Mouse (Mus musculus) CH12.LX (cell line): ENCODE measurements at regions not wholly inside any gene's neighbourhood (a gene's known extent, or its start where the extent isn't known, plus 50 kb on each side); places are given as distances from the start of the nearest gene placed in this dataset.

Experiments used
- DNase-seq: peaks from one replicate; pipeline ENCODE4 v3.0.0-alpha.2; 2013; ENCODE audit errors: extremely low read depth
- H3K27ac ChIP-seq: 2 replicates; pipeline ENCODE4 v1.5.1; 2012; ENCODE audit warnings: low read depth, mild to moderate bottlenecking, control low read depth, moderate library complexity; ENCODE audit not compliant: insufficient read depth
- H3K27me3 ChIP-seq: replicated peaks from 2 replicates; pipeline ENCODE3; 2012; ENCODE audit warnings: inconsistent platforms
- H3K36me3 ChIP-seq, 2 experiments: replicated peaks in 1 of 2; 2 replicates each; pipeline versions ENCODE3 to v1.6.1; 2012; ENCODE audit warnings: inconsistent platforms in 1 of 2, low read length in 1 of 2, mild to moderate bottlenecking in 1 of 2, mixed read lengths in 1 of 2, moderate library complexity in 1 of 2; ENCODE audit not compliant: control insufficient read depth in 1 of 2, insufficient read depth in 1 of 2
- H3K4me1 ChIP-seq, 2 experiments: 2 replicates each; pipeline ENCODE4 v1.6.1; 2012; ENCODE audit warnings: inconsistent platforms in 1 of 2, moderate library complexity in 1 of 2; ENCODE audit not compliant: insufficient read depth in 2 of 2, control insufficient read depth in 1 of 2
- H3K4me2 ChIP-seq: 2 replicates; pipeline ENCODE4 v1.6.1; 2012; ENCODE audit warnings: low read depth, mild to moderate bottlenecking, control low read depth; ENCODE audit not compliant: poor library complexity, insufficient read depth, severe bottlenecking
- H3K4me3 ChIP-seq, 3 experiments: fragments of 150-350 bp in 1 of 3; sonication (generic) in 1 of 3; replicated peaks in 1 of 3; 2 replicates each; pipeline versions ENCODE3 to v1.5.1; 2011 to 2012; ENCODE audit warnings: low read depth in 2 of 3, low read length in 2 of 3, mild to moderate bottlenecking in 2 of 3, moderate library complexity in 2 of 3, control low read depth in 1 of 3, improper control_type of control experiment in 1 of 3, inconsistent platforms in 1 of 3, mixed read lengths in 1 of 3; ENCODE audit not compliant: poor library complexity in 1 of 3
- H3K79me2 ChIP-seq: replicated peaks from 2 replicates; pipeline ENCODE4 v1.6.1; 2012; ENCODE audit warnings: mild to moderate bottlenecking, moderate library complexity; ENCODE audit not compliant: control insufficient read depth, poor library complexity, insufficient read depth, severe bottlenecking; ENCODE audit errors: extremely low read depth
- H3K9ac ChIP-seq: 2 replicates; pipeline ENCODE4 v1.6.1; 2012; ENCODE audit warnings: low read depth, mild to moderate bottlenecking, control low read depth, moderate library complexity; ENCODE audit not compliant: insufficient read depth
- H3K9me3 ChIP-seq: replicated peaks from 2 replicates; pipeline ENCODE3; 2012; ENCODE audit warnings: low read length, inconsistent platforms, mixed read lengths
- BHLHE40 ChIP-seq: IDR thresholded peaks from 2 replicates; pipeline ENCODE4 v1.6.1; 2011; ENCODE audit warnings: mild to moderate bottlenecking, low read depth, low read length, improper control_type of control experiment
- CHD1 ChIP-seq: IDR thresholded peaks from 2 replicates; pipeline ENCODE4 v1.6.1; 2012; ENCODE audit warnings: low read depth, low read length, improper control_type of control experiment, inconsistent platforms
- CTCF ChIP-seq, 2 experiments: IDR thresholded peaks in 1 of 2; conservative IDR thresholded peaks in 1 of 2; 2 replicates each; pipeline ENCODE4 v1.5.1; 2011 to 2012; ENCODE audit warnings: low read depth in 2 of 2, low read length in 2 of 2, improper control_type of control experiment in 1 of 2, inconsistent platforms in 1 of 2, mild to moderate bottlenecking in 1 of 2, moderate library complexity in 1 of 2
- EP300 ChIP-seq: IDR thresholded peaks from 2 replicates; pipeline ENCODE4 v1.6.1; 2011; ENCODE audit warnings: low read length, improper control_type of control experiment
- GABPA ChIP-seq: IDR thresholded peaks from 2 replicates; pipeline ENCODE4 v1.6.1; 2012; ENCODE audit warnings: low read depth, low read length, improper control_type of control experiment, inconsistent platforms; ENCODE audit not compliant: insufficient replicate concordance
- IRF4 ChIP-seq: IDR thresholded peaks from 2 replicates; pipeline ENCODE4 v1.6.1; 2014; ENCODE audit warnings: low read depth, mild to moderate bottlenecking, inconsistent platforms, low read length, improper control_type of control experiment
- KAT2A ChIP-seq: IDR thresholded peaks from 2 replicates; pipeline ENCODE4 v1.6.1; 2012; ENCODE audit warnings: low read length, improper control_type of control experiment, inconsistent platforms; ENCODE audit not compliant: insufficient replicate concordance
- MAX ChIP-seq: IDR thresholded peaks from 2 replicates; pipeline ENCODE4 v1.6.1; 2011; ENCODE audit warnings: low read length, improper control_type of control experiment
- MXI1 ChIP-seq: IDR thresholded peaks from 2 replicates; pipeline ENCODE4 v1.6.1; 2011; ENCODE audit warnings: mild to moderate bottlenecking, low read depth, low read length, improper control_type of control experiment
- MYC ChIP-seq: IDR thresholded peaks from 2 replicates; pipeline ENCODE4 v1.6.1; 2011; ENCODE audit warnings: low read depth, mild to moderate bottlenecking, improper control_type of control experiment, low read length
- NELFE ChIP-seq: IDR thresholded peaks from 2 replicates; pipeline ENCODE4 v1.6.1; 2011; ENCODE audit warnings: low read depth, low read length, improper control_type of control experiment
- NRF1 ChIP-seq: IDR thresholded peaks from 2 replicates; pipeline ENCODE4 v1.6.1; 2014; ENCODE audit warnings: low read depth, mild to moderate bottlenecking, inconsistent platforms, low read length, improper control_type of control experiment, moderate library complexity
- PAX5 ChIP-seq: IDR thresholded peaks from 2 replicates; pipeline ENCODE4 v1.6.1; 2012; ENCODE audit warnings: low read length, inconsistent platforms, mixed read lengths
- RAD21 ChIP-seq: IDR thresholded peaks from 2 replicates; pipeline ENCODE4 v1.6.1; 2011; ENCODE audit warnings: low read depth, mild to moderate bottlenecking, low read length, improper control_type of control experiment, moderate library complexity
- SMC3 ChIP-seq: IDR thresholded peaks from 2 replicates; pipeline ENCODE4 v1.6.1; 2011; ENCODE audit warnings: low read depth, low read length, improper control_type of control experiment
- TBP ChIP-seq: conservative IDR thresholded peaks from 2 replicates; pipeline ENCODE4 v1.6.1; 2011; ENCODE audit warnings: low read depth, low read length, improper control_type of control experiment
- TCF12 ChIP-seq: IDR thresholded peaks from 2 replicates; pipeline ENCODE4 v1.6.1; 2014; ENCODE audit warnings: low read depth, mild to moderate bottlenecking, inconsistent platforms, low read length, improper control_type of control experiment
- USF1 ChIP-seq: IDR thresholded peaks from 2 replicates; pipeline ENCODE4 v1.6.1; 2014; ENCODE audit warnings: low read depth, mild to moderate bottlenecking, inconsistent platforms, low read length, improper control_type of control experiment
- USF2 ChIP-seq: conservative IDR thresholded peaks from 2 replicates; pipeline ENCODE4 v1.6.1; 2011; ENCODE audit warnings: low read depth, low read length, improper control_type of control experiment
- ZC3H11A ChIP-seq: IDR thresholded peaks from 2 replicates; pipeline ENCODE4 v1.6.1; 2012; ENCODE audit warnings: low read depth, mild to moderate bottlenecking, inconsistent platforms, low read length, improper control_type of control experiment
- ZNF384 ChIP-seq: IDR thresholded peaks from 2 replicates; pipeline ENCODE4 v1.6.1; 2012; ENCODE audit warnings: low read depth, low read length, improper control_type of control experiment, inconsistent platforms
- dilution Hi-C: fragments of 300-500 bp; cut with MboI; formaldehyde crosslinking; loops from 2 replicates; pipeline ENCODE4 v1.14.3; 2020; ENCODE audit warnings: low sequenced_read_pairs; ENCODE audit not compliant: extremely low pct_unique_long_range_greater_than_20kb, extremely low pct_ligation_motif_present
- in situ Hi-C: fragments of 300-500 bp; cut with MboI; formaldehyde crosslinking; loops from 3 replicates; pipeline ENCODE4 v1.14.3; 2019; ENCODE audit warnings: low sequenced_read_pairs, low pct_ligation_motif_present, low pct_unique_long_range_greater_than_20kb, mixed read lengths

GRCm38 (mm10) chr16:44620536-44620935 is 61.8 kb upstream of the Boc start:
- Histone ChIP-seq H3K9ac (no peak overlapping the region), H3K9me3 (no peaks in the 10 kb centered on the region), H3K4me2 (no peak overlapping the region), H3K79me2 (no peaks in the 10 kb centered on the region), H3K4me3 (no peak overlapping the region), H3K36me3 (no peaks in the 10 kb centered on the region), H3K27ac (no peak overlapping the region), H3K4me1 (no peaks in the 10 kb centered on the region), H3K27me3 (no peaks in the 10 kb centered on the region)
- dilution Hi-C loops (no loop called here), in situ Hi-C loops (no loop called here)
- no peak for DNase-seq
- TF ChIP-seq NELFE = no peak
- no peak for TF ChIP-seq CHD1
- TF ChIP-seq GABPA = no peak
- no peak for TF ChIP-seq SMC3
- TF ChIP-seq IRF4 = no peak
- no peak for TF ChIP-seq PAX5
- TF ChIP-seq MAX = no peak
- no peak for TF ChIP-seq MYC
- no peak for TF ChIP-seq TBP
- TF ChIP-seq BHLHE40 = no peak
- TF ChIP-seq USF2 = no peak
- no peak for TF ChIP-seq USF1
- TF ChIP-seq ZNF384 = no peak
- TF ChIP-seq NRF1 = no peak
- TF ChIP-seq MXI1 = no peak
- TF ChIP-seq RAD21 = no peak

- in situ Hi-C loops (no loop called here), dilution Hi-C loops (no loop called here)
- Histone ChIP-seq H3K4me2 (no peak overlapping the region), H3K4me3 (no peak overlapping the region), H3K27me3 (no peaks in the 10 kb centered on the region), H3K79me2 (no peaks in the 10 kb centered on the region), H3K4me1 (no peaks in the 10 kb centered on the region), H3K9ac (no peak overlapping the region), H3K9me3 (no peaks in the 10 kb centered on the region), H3K36me3 (no peaks in the 10 kb centered on the region), H3K27ac (no peak overlapping the region)
- no peak for DNase-seq
- TF ChIP-seq CTCF (conservative IDR thresholded peaks at IDR 0.05 in 1 of 2, IDR thresholded peaks at IDR 0.05 in 1 of 2; ENCODE audit: low read depth in 2 of 2, low read length in 2 of 2) = no peak
- no peak for TF ChIP-seq CHD1
- TF ChIP-seq RAD21 = no peak
- no peak for TF ChIP-seq GABPA
- no peak for TF ChIP-seq EP300
- no peak for TF ChIP-seq PAX5
- no peak for TF ChIP-seq USF1
- no peak for TF ChIP-seq MYC
- no peak for TF ChIP-seq ZNF384
- TF ChIP-seq ZC3H11A = no peak
- no peak for TF ChIP-seq TCF12
- TF ChIP-seq KAT2A = no peak
These were observed 60.9 kb upstream of the Boc start for GRCm38 (mm10) chr16:44619476-44620103.
